Mouse (Mus musculus): Measurements from ENCODE around the gene Col25a1.

DNA sequence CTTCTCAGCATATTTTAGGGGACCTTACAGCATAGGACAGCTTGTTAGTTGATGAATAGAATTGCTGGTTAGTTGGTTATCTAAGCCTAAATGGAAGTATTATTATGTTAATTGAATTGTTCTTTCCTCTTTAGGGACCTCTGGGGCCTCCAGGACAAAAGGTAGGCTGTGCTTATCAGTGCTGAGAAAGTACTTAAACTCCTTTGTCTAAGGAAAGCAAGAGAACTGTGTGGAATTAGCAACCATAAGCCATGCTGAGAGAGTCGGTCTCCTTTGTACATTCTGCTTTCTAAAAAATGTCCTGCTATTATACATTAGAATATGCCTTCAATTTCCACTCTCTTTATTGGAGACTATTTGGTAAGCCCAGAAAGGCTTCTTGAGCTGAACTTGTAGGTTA is 362.9 kb downstream of the Col25a1 start:
- TF ChIP-seq POLR2A (IDR thresholded peaks at IDR 0.05; ENCODE audit: insufficient read length, low read depth) (no peak), POLR2AphosphoS2 (IDR thresholded peaks at IDR 0.05; ENCODE audit: insufficient read length, low read depth) (no peak), TCF3 (IDR thresholded peaks at IDR 0.05; ENCODE audit: insufficient read length, low read depth) (no peak), TCF12 (IDR thresholded peaks at IDR 0.05; ENCODE audit: insufficient read depth, poor library complexity, severe bottlenecking) (no peak), E2F4 (IDR thresholded peaks at IDR 0.05; ENCODE audit: insufficient read depth) (no peak)
